Mouse (Mus musculus): Measurements from ENCODE around the gene Lama2.

GRCm38 (mm10) chr10:26983583-26983982, 636.0 kb downstream of the Lama2 start:
- TF ChIP-seq POLR2A (IDR thresholded peaks at IDR 0.05; ENCODE audit: control insufficient read depth, extremely low read depth, insufficient read depth, low read length, poor library complexity) (no peak), CTCF (IDR thresholded peaks at IDR 0.05; ENCODE audit: borderline replicate concordance, control insufficient read depth, extremely low read depth, insufficient read depth, low read length, poor library complexity) (no peak)
